Mouse (Mus musculus) bone marrow, adult 2 months (tissue): Measurements from ENCODE around the gene Gm3402.
"Not testable (repeated sequence)": the region's sequence is repeated elsewhere in the genome, so short reads cannot be mapped to it uniquely, and the experiment has no call there.

Source experiments
- CTCF ChIP-seq: fragments of 200-500 bp; IDR thresholded peaks from 2 replicates; pipeline ENCODE4 v1.5.1; 2011; ENCODE audit warnings: low read length, control low read depth; ENCODE audit not compliant: control insufficient read depth, insufficient read depth
- POLR2A ChIP-seq: fragments of 200-500 bp; IDR thresholded peaks from 2 replicates; pipeline ENCODE4 v1.6.1; 2011; ENCODE audit warnings: low read depth, mild to moderate bottlenecking, control low read depth, low read length, borderline replicate concordance; ENCODE audit not compliant: control insufficient read depth

DNA sequence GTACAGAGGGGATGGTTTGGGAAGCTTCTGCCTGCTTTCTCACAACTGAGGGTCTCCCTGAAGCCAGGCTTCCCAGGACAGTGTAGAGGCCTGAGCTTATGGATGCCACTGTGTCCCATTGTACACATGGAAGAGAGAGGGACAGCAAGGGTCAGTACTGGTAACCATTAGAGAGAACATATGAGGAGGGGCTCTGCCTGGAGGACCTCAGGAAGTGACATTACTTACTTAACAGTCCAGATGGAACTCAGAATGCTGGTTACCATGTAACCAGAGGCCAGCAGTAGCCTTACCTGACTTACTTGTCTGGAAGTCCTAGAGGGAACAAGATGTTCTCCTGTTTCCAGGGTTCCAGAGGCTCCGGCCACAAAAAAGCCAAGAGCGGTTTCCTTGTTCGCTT lies 23.4 kb downstream of the Gm3402 start, which contains the start of gene Gm3409:
- not testable (repeated sequence) for TF ChIP-seq CTCF, POLR2A
